Mouse (Mus musculus): ENCODE measurements around the gene Snx21. TPM values are rescaled to one million over a fixed set of nuclear protein-coding genes. Genes with fewer than 3 reads are reported as not detected.

Gene Snx21
- 10 to 100 TPM; 29.2 to 35.3 TPM for total RNA-seq (2021)
- long read RNA-seq, experiment 1, transcript Snx21-204 (3 exons, 1,825 nt), result minor isoform, 21 of 67 reads
- long read RNA-seq, experiment 1, transcript Snx21-201 (3 exons, 2,590 nt), result major isoform, 29 of 67 reads
- long read RNA-seq, experiment 1, partial matches to known transcripts, result 3 of 67 reads
- long read RNA-seq, experiment 1, other reads (novel, unspliced or antisense), result 13 of 67 reads
- long read RNA-seq, experiment 2, transcript Snx21-201 (3 exons, 2,590 nt), result minor isoform, 11 of 36 reads
- long read RNA-seq, experiment 2, transcript Snx21-204 (3 exons, 1,825 nt), result major isoform, 12 of 36 reads
- long read RNA-seq, experiment 2, partial matches to known transcripts, result 1 of 36 reads
- long read RNA-seq, experiment 2, other reads (novel, unspliced or antisense), result 9 of 36 reads

DNA sequence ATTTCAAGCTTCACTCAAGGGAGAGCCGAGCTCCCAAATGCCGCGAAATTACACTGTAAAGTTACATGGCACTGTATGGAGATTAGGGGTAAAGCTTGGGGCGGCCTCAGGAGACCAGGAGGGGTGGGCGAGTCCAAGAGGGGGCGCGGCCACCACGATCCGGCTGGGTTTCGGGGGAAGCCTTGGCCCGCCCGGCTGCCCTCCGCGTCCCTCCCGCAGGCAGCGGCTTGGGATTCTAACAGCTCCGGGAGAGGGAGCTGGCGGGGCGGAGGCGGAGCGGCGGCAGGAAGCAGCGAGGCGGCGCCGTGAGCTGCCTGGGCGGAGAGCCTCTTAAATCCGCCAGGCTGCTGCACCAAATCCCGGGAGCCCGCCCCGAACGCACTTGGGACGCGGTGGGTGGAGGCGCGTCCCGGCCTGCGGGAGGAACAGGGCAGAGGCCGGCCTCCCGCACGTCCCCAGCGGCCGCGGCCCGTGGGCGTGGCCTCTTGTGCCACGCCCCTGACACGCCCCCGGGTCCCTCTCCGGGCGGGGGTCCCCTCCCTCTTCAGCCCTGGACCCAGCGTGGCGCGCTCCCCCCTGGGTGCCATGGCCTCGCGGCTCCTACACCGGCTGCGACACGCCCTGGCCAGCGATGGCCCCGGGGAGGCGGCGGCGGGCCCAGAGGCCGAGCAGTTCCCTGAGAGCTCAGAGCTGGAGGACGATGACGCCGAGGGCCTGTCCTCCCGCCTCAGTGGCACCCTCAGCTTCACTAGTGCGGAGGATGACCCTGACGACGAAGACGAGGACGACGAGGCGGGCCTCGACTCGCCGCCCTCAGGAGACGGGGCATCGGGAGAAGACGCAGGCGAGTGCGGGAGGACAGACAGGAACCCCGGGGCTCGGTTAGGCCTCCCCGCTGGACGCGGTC is at the start of gene Snx21:
Gene Snx21 (plus strand): TSS at position 343 of the 907 bp plus-strand sequence.
- peak; percentile 96 to 97 for DNase-seq

DNA sequence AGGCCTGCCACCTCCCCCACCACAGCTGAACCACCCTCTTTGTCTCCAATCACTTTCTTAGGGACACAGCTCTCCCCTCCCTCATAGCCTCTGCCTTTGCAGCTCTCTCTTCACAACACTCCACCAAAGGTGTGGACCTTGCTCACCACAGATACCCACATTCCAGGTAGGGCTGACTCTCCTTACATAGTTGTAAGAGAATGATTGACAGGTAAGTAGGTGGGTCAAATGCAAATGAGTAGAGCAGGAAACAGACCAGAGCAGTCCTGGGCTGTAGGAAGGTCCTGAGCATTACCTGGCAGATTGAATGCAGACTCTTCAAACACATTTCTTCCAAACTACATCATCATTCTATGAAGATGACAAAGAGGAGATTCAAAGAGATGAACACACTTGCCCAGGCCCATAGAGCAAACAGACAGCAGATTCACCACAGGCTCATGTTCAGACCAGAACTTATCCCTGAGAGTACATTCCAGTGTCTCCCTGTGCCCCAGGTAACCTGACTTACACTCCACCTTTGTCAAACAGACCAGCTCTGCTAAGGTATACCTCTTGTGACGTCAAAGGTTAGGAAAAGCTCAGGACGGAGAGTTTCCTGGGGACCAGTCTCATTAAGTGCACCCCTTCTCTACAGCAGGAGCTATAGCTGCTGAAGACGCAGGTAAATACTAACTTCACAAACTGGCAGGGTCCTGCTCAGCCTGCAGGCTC is 48.1 kb upstream of the Snx21 start:
- DNase-seq, result no peak

DNA sequence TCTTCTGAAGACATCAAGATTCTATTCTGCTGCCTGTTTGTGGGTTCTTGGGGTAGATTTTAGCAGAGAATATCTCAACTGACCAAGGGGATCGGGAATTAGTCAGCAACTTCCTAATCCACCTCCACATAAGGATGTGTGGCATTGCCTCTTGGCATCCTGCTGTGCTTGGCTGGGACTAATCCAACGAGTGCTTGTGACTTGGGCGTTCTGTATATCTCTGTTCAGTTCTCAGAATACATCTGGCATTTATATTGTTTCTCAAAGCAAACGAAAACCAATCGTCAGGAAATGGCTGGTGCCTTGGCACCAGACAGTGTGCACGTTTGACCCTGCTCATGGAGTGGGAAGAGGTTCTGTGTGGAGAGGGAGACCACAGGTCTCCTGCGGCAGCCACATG is 45.7 kb upstream of the Snx21 start:
- DNase-seq, result no peak

DNA sequence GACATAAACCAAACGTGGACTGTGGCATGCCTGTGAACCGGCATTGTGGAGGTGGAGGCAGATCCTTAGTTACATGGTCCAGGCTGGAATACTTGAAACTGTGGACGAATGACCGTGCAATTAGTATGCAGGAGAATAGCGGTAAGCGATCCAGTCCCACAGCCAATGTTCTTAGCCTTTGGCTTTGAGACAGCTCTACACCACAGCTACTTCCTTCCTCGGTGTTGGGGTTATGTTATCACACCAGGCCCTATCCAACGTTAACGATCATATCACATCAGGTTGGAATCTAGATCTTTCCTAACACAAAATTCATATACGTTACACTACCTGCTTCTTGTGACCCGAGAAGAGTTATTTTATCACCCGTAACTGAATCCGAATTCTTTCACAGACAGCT is 40.6 kb upstream of the Snx21 start:
- DNase-seq, result no peak

DNA sequence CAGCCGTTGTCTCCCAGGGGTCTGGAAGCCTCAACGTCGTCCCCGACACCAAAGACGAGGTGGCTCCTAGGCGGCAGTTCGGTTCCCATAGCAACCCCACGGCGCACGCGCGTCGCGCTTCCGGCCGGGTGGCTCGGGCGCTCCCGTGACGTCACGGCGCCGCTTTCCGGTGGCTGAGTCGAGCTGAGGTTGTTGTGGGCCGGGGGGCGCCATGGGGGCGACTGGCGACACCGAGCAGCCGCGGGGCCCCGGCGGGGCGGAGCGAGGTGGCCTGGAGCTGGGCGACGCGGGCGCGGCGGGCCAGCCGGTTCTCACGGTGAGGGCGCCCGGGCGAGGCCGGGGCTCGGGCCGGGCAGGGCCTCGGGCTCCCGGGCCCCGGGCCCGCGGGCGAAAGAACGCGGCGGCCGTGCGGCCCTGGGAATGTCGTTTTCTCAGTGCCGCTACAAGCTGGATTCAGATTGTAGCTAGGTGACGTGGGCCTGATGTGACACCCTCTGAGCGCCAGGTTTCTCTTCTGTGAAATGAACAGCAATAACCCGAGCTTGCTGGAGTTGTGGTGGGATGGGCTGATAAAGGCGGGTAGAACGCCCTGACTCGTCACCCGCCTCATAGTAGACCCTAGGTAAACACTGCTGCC is 39.7 kb upstream of the Snx21 start, which contains the start of the genes Wfdc3 and Dnttip1:
Gene Wfdc3 (minus strand): TSS at position 89 of the 637 bp plus-strand sequence.
Gene Dnttip1 (plus strand): TSS at position 141 of the 637 bp plus-strand sequence.
- peak; percentile 94 to 97 for DNase-seq

DNA sequence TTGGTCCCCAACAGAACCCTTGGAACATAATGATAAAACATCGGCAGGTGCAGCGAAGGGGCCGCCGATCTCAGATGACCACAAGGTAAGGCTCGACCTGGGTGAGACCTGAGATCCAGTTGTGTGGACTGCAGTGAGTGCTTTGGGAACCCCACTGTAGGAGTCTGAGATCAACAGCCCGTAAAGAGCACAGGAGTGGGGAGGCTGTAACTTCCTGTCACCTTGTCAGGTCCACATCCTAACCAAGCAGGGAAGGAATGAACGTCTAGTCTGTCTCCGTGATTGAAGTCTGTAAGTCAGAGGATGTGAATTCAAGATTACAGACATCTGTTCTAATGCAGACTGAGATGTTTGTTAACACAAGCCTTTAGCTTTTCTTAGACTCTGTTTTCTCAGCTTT is 38.9 kb upstream of the Snx21 start:
- DNase-seq, result no peak

GRCm38 (mm10) chr2:164748191-164748590 is 37.4 kb upstream of the Snx21 start:
- no peak for DNase-seq

GRCm38 (mm10) chr2:164748991-164749390 is 36.6 kb upstream of the Snx21 start:
- DNase-seq, result no peak

GRCm38 (mm10) chr2:164752454-164752853 is 33.2 kb upstream of the Snx21 start:
- peak in 1 of 2 experiments; percentile 33 for DNase-seq

DNA sequence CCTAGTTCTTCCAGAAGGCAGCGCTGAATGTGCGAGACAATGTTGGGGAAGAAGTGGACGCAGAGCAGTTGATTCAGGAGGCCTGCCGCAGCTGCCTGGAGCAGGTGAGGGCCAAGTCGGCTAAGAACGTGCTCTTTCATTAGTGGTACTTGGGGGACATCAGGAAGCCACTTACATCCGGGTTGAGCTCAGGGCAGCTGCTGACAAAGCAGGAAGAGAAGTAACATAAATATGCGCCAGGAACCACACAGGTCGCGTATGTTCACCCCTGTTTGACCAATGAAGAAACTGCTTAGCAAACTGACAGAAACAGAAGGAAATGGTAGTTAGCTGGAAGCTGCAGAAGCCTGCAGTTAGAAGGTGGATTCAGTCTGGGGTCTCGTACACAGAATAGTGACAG is 31.5 kb upstream of the Snx21 start:
- DNase-seq, result no peak

DNA sequence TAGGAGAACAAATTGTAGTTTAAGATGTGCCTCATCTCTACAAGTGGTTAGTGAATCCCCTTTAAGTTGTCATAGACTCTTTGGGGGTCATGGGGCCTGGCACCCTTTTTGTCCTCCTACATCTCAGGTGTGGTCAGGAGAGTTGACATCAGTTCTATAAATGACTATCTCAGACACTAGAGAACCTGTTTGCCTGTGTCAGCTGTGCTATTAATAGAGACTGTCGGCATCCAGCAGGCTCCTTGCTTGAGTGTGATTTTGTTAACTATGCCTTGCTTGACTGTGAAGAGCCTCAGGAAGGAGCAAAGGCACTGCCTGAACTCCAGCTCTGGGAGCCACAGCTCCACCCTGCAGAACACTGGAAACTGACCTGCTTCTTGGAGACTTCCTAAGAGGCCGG is 30.8 kb upstream of the Snx21 start:
- DNase-seq, result no peak

DNA sequence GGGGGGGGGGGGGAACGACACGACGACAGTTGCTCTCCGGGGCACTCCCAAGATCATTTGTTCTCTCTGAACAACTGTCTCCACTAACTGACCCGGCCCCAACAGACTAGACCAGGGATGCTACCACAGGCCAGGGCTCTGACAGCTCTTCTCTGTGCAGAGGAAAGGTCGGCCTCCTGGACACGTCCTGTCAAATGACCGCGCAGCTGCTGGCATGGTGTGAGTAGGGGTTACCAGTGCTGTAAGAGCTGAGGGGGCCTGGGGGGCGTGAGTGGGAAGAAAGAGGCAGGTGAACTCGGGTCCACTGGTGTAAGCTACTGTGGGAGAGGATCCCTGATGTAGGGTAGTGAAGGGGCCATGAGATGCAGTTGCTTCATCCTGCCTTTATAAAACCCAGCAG is 27.8 kb upstream of the Snx21 start:
- DNase-seq, result no peak

GRCm38 (mm10) chr2:164758692-164759091 is 26.9 kb upstream of the Snx21 start:
- DNase-seq, result no peak

- DNase-seq, result no peak
These were observed 25.4 kb upstream of the Snx21 start for GRCm38 (mm10) chr2:164760059-164760833.

GRCm38 (mm10) chr2:164761502-164761901 is 24.1 kb upstream of the Snx21 start:
- DNase-seq, result no peak

DNA sequence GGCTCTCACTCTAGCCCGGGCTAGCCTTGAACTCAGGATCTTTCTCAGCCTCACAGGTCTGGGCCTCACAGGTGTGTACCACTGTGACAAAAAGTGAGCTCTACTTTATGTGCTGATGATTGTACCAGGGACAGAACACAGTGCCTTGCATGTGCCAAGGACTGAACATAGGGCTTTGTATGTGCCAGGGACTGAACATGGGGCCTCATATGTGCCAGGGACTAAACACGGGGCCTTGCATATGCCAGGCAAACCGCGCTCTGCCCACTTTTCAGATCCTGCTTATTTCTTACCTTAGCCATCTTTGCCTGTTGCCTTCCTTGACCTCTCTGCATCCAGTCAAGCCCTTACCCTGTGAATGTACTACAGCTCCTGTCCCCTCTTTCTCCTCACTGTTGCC is 23.7 kb upstream of the Snx21 start:
- no peak for DNase-seq

DNA sequence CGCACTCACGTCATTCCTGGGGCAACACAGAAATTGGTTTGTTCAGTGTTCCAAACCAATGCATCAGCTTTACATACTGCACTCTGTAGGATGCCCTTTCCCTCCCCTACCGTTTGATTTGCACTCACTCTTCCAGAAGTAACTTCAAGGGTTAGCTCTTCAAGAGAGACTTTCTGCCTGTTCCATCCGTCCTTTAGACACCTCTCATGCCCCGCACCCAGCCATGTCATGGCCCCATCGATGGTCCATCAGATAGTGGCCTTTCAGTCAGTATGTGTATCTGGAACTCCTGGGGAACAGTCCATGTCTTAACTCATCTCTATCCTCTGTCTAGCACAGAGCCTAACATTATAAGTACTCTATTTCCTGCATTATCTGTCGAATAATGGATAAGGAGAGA is 23.0 kb upstream of the Snx21 start:
- DNase-seq, result no peak

- DNase-seq, result no peak
These were observed 19.8 kb upstream of the Snx21 start for GRCm38 (mm10) chr2:164765841-164766240.

DNA sequence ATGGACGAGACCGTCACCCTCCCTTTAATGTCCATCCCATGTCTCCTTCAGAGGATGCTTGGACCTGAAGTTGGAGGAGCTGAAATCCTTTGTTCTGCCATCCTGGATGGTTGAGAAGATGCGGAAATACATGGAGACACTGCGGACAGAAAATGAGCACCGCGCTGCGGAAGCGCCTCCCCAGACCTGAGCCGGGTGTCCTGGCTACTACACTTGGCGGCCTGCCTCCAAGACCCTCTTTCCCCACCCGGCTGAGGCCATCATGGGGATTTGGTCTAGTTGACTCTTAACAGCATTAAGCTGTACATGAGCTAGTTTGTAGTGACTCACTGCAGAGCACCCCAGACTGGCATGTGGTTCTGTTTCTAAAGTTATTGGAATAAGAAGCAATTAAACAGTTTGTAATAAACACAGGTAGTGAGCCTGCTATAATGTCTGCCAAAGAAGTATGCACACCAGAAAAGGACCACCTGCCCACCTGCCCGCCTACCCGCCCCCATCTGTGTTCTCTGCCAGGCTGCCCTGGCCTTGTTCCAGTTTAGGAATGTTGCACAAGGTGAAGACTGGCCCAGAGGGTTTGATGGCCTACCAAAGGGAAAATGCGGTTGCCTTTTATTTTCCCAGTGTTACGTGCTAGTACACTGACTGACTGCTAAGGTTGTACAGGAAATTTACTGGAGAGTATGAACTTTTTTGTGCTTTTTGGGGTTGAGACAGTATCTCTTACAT is 17.6 kb upstream of the Snx21 start:
- DNase-seq, result no peak
